Mouse (Mus musculus): ENCODE results near the gene Jak1.

The Jak1 gene

DNA sequence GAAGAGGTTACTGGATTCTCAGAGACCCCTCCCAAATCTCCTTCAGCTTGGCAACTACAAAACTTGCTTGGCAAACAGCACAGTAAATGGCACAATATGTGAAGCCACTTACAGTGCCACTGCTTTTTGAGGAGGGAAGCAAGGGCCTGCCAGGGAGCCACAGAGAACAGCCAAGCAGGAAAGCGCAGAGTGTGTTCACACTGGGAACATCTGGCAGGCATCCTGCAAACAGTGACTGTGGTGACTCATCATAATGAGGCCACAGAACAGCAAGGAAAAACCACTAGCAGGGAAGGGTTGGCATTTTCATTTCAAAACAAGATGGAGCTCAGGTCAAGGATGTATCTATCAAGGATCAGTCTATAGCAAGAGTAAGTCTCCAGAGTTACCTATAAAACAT lies 30.8 kb downstream of the Jak1 start:
- no peak for TF ChIP-seq GATA4 (IDR thresholded peaks at IDR 0.05; ENCODE audit: insufficient replicate concordance, low read length)

GRCm38 (mm10) chr4:101230621-101231020 lies 34.5 kb downstream of the Jak1 start:
- TF ChIP-seq GATA4 (IDR thresholded peaks at IDR 0.05; ENCODE audit: insufficient replicate concordance, low read length): no peak

- TF ChIP-seq GATA4 (IDR thresholded peaks at IDR 0.05; ENCODE audit: insufficient replicate concordance, low read length): no peak
Observed at GRCm38 (mm10) chr4:101227398-101227797, 37.7 kb downstream of the Jak1 start.

GRCm38 (mm10) chr4:101225984-101226383 lies 39.1 kb downstream of the Jak1 start:
- no peak for TF ChIP-seq GATA4 (IDR thresholded peaks at IDR 0.05; ENCODE audit: insufficient replicate concordance, low read length)

- TF ChIP-seq GATA4 (IDR thresholded peaks at IDR 0.05; ENCODE audit: insufficient replicate concordance, low read length): no peak
Observed at GRCm38 (mm10) chr4:101220946-101221345, 44.1 kb downstream of the Jak1 start.

GRCm38 (mm10) chr4:101219839-101220238 lies 45.2 kb downstream of the Jak1 start:
- TF ChIP-seq GATA4 (IDR thresholded peaks at IDR 0.05; ENCODE audit: insufficient replicate concordance, low read length): no peak

DNA sequence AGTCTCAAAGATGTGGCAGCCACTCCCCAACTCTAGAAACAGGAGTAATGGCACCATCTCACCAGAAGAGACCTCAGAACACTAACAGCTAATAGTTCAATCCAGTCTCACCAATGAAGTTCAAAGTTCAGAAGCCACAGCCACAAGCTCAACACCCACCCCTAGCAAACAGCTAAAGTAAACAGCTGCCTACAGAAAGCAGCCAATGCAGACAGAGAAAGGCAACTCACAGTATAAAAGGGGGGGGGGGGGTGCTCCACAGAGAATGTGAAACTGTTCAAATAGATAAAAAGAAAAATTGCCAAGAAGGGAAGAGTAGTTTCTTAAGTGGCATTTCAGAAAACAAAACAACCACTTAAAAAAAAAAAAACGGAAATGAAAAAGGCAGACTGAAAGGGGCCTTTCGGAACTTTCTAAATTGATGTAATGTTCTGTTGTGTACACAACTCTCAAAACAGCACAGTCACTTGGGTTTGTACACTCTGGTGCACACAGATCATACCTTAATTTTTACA lies 48.0 kb downstream of the Jak1 start:
- TF ChIP-seq GATA4 (IDR thresholded peaks at IDR 0.05; ENCODE audit: insufficient replicate concordance, low read length): no peak

GRCm38 (mm10) chr4:101216286-101216685 lies 48.8 kb downstream of the Jak1 start:
- no peak for TF ChIP-seq GATA4 (IDR thresholded peaks at IDR 0.05; ENCODE audit: insufficient replicate concordance, low read length)

- TF ChIP-seq GATA4 (IDR thresholded peaks at IDR 0.05; ENCODE audit: insufficient replicate concordance, low read length): no peak
Observed at GRCm38 (mm10) chr4:101213477-101213876, 51.6 kb downstream of the Jak1 start.

- TF ChIP-seq GATA4 (IDR thresholded peaks at IDR 0.05; ENCODE audit: insufficient replicate concordance, low read length): no peak
Observed at GRCm38 (mm10) chr4:101207492-101207891, 57.6 kb downstream of the Jak1 start.

DNA sequence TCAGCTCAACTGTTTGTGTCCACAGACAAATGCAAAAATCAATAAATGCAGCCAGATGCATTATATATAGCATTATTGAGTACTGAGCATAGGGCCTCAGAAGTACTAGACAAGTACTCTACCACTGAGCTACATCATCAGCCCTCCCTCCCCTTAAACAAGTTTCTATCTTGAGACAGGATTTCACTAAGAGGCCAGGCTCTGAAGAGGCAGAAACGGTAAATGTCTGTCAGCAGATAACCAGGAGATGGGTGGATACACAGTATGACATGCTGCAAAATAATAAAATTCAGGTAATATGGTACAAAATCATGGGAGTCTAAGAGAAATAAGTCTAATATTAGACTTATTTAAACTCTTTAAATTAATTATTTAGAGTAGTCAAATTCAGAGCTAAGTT lies 61.6 kb downstream of the Jak1 start:
- no peak for TF ChIP-seq GATA4 (IDR thresholded peaks at IDR 0.05; ENCODE audit: insufficient replicate concordance, low read length)

DNA sequence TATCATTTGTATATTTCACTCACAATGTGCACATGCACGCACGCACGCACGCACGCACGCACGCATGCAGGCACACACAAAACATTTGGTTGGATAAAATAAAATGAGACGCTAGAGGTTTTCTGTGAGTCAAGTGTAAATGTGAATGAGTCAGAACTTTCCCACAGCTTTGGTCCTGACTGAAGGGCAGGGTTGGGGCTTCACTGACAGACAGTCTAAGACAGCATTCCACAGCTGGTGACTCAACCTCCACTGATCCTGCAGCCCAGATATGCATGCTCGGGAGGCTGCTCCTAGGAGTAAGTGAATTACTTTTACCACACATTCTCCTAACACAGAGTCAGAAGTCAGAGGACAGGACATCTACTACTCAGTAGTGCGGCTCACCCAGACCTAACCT lies 62.5 kb downstream of the Jak1 start:
- no peak for TF ChIP-seq GATA4 (IDR thresholded peaks at IDR 0.05; ENCODE audit: insufficient replicate concordance, low read length)

DNA sequence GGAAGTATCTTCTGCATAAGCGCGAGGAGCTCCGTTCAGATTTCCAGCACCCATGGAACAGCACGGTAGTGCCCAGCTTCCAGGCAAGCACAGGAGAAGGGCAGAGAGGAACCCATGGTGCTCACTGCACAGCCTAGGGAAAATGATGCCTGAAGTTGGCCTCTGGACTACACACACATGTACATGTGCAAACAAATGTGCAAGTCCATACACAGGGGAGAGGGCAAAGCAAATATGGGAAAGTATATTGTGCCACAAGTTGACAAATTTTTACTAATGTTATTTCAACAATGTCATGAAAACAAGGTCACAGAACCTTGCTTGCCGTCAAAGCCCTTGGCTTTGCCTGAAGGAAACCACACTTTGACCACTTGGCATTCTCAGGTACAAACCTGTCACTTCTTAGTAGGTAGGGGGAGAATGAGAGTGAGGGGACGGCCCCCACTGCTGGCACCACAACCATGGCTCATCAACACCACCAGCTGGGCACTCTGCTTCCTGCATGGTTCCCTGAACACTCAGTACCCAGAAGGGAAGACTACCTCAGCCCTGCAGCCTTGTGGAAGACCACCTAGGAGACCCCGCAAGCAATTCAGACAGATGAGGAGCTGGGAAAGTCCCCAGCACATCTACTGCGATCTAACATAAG lies 65.5 kb downstream of the Jak1 start:
- no peak for TF ChIP-seq GATA4 (IDR thresholded peaks at IDR 0.05; ENCODE audit: insufficient replicate concordance, low read length)

GRCm38 (mm10) chr4:101198333-101198732 lies 66.7 kb downstream of the Jak1 start:
- no peak for TF ChIP-seq GATA4 (IDR thresholded peaks at IDR 0.05; ENCODE audit: insufficient replicate concordance, low read length)

- TF ChIP-seq GATA4 (IDR thresholded peaks at IDR 0.05; ENCODE audit: insufficient replicate concordance, low read length): no peak
Observed at GRCm38 (mm10) chr4:101197421-101198170, 67.5 kb downstream of the Jak1 start.

DNA sequence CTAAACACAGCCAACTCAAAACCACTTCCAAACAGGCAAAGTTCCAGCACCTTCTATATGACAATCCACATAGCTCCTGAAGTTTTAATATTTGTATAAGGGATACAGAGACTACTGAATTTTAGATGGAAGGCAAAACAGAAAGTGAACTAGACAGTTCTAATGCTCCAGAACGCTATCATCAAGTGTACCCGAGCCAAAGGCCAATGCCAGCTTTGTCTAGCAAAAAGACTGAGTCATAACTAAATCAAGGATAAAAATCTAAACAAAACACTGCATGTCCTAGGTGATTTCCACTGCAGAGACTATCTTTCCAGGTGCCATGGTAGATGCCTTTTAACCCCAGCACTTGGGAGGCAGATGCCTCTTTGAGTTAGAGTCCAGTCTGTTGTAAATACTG lies 68.7 kb downstream of the Jak1 start:
- 0 out of 2 replicates have a peak, but pooled peaks have one; percentile 53 for TF ChIP-seq GATA4 (IDR thresholded peaks at IDR 0.05; ENCODE audit: insufficient replicate concordance, low read length)

All from liver, adult (tissue).